Mouse (Mus musculus): ENCODE data around the gene Vasp.

GRCm38 (mm10) chr7:19279581-19280114, 8.0 kb upstream of the Vasp start, which contains the start of gene Ppm1n:
- TF ChIP-seq GATA1 (IDR thresholded peaks at IDR 0.05; ENCODE audit: borderline replicate concordance, low read length): no peak
- no peak for TF ChIP-seq FLI1 (IDR thresholded peaks at IDR 0.05; ENCODE audit: low read length)

Measured in megakaryocyte, embryonic 14.5 days (primary cell).